Mouse (Mus musculus): ENCODE results near the gene Fam104a.
A peak's percentile ranks its signal among the peaks of the same experiment; 100 is the strongest.

Gene Fam104a

DNA sequence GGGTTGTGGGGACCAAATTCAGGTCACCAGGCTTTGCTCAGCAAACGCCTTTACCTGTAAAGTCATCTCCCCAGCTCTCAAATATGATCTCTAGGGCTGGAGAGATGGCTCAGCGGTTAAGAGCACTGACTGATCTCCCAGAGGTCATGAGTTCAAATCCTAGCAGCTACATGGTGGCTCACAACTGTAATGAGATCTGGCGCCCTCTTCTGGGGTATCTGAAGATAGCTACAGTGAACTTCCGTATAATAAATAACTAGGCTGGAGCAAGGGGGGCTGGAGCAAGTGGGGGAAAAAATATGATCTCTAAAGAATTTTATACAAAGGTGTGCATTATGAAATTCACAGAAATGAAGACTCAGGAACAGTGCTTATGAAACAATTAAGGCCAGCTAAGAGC, 56.2 kb downstream of the Fam104a start:
- no peak for DNase-seq

DNA sequence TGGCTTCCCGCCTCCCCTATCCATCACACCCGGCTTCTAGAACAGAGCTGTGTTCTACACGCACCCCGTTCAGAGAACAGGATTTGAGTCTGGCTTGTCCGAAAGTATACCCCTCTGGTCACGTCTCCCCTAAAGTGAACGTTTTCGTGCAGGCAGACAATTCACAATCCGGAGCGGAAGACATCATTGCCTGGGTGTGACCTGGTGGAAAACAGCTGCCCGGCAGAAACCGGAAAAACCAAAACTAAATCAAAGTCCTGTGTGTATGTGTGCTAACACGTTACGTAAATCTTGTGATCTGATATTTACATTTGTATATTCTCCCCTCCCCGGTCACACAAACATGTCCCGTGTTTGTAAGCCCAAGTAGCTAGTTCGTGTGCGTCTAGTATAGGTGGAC, 58.5 kb downstream of the Fam104a start:
- DNase-seq, result no peak

- DNase-seq, result no peak
Measured at GRCm38 (mm10) chr11:113622028-113622427, 61.9 kb downstream of the Fam104a start.

DNA sequence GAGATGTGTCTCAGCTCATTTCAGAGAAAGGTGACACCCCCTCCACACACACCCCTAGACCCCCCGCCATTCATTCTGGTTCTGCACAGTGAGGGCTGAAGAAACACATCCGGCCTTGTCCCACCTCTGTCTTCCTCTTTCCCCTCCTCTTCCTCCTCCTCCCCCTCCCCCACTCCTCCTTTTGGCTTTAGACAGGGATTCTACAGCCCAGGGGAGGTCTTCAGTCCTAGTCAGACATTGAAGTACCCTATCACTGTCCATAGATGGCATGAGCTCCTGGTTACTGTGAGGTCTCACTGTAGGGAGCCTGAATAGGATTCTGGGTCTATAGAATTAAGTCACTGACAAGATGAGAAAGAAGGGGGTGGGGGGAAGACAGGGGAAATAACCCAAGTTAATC, 63.0 kb downstream of the Fam104a start:
- no peak for DNase-seq

DNA sequence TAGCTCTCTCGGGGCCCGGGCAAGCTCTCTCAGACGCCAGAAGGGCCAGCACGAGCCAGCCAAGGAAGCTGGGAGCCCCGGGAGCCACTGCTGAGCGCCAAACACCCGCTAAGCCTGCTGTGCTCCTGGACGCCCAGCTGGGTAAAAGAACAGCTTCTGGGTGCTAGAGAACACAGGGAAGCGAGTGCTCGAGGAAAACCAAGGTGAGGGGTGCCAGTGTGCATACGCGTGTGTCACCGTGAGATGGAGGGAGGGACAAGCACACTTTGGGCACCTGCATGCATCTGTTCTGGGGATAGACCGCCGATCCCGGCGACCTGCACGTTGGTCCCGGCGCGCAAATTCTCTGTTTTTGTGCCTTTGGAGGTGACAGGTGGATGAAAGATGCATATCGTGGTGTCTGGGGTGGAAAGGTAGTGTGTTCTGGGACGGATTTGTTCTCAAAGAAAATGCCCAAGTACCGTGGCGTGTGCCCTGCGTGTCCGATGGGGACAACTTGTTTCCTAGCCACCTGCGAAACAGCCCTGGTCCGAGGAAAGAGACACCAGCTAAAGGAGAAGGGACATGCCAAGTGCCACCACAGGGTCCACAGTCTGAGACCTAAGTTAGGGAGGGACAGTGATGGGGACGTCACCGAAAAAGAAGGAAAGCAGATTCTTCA, 64.4 kb downstream of the Fam104a start:
- DNase-seq, result no peak

DNA sequence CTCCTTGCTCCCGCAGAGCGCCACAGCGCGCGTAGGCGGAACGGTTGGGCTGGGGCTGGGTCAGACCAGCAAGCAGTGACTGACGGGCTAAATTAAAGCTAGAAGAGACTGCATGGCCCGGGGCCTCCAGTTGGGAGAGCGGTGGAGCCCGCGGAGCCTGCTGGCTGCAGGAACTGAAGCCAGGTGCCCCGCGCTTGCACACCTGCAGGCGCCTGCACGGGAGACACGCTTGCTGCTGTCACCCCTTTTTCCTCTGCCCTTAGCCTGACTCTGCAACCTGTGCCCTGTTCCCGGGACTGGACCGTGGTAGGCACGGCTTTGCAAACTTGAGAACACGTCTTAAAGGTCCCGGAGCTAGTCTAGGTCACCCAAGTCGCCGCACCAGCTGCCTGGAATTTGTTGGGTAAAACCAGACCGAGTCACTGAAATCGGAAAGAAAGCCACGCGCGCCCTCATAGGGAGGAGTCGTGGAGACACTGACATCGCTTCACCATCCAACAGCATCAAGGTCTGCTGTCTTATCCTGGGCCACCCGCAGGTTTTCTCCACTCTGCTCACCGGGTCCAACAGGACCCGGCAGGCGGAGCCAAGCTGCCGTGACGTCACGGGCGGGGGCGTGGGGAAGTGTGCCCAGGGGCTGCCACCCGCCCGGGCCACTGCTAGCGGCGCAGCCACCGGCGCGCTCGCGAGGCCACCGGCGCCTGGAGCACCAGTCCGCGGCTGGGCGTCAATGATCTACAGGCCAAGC, 65.1 kb downstream of the Fam104a start, which contains the start of gene Sstr2:
TSS of gene Sstr2 (plus strand) at position 671 of the 748 bp plus-strand sequence.
- peak; percentile 67 for DNase-seq

DNA sequence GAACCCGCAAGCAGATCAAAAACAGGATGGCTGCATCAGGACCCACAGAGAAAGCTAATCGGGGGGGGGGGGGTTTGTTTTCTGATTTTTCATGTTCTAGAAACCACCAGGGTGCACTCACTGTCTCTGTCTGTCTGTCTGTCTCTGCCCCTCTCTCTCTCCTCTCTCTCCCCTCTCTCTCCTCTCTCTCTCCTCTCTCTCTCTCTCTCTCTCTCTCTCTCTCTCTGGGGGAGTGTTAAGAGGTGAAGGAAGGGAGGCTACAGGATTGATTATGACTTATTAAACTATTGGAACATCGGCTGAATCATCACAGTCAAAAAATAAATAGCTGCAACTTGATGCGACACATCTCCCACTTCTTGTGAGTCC, 65.7 kb downstream of the Fam104a start:
- DNase-seq, result no peak

DNA sequence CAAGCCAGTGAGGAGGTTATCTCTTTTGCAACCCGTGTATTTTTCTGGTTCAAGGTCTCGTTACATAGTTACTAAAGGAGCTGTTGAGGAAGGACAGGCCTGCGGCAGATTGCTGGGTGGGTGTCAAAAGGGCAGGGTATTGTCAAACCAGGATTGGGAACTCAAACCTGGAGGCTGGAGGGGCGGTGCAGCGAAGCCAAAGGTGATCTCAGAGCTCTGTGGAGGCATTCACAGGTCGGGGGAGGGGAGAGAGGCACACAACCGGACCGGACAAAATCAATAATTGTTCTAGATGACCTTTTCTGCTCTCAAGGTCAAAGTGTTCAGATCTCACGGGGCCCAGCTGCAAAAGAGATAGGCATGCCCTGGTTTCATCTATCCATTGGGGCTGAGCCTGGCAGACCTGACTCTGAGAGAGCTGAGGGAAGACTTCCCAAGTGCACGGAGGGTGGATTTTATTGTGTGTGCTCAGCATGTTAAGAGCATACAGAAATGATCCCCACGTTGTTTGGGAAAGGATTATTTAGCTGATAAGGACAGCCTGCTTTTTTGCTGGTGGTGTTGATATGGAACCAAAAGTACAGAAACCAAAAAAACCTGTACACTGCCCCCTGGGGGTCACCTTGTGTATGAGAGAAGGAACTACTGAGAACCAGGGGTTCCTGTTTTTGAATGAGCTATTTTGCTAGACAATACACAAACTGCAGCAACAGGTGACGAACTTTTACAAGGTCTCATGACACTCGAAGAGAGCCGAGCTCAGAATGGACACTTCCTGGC, 66.6 kb downstream of the Fam104a start:
- peak; percentile 71 for DNase-seq

GRCm38 (mm10) chr11:113614476-113614875, 69.5 kb downstream of the Fam104a start:
- no peak for DNase-seq

GRCm38 (mm10) chr11:113611664-113612611, 72.0 kb downstream of the Fam104a start:
- peak; percentile 65 for DNase-seq
